Mouse (Mus musculus) neural tube, embryonic 14.5 days (tissue): ENCODE measurements around the gene Pygl. TPM values are rescaled to one million over a fixed set of nuclear protein-coding genes. Genes with fewer than 3 reads are reported as not detected.

ENCODE experiments used
- ATAC-seq: fragments of 200-750 bp; cut with Nextera tagmentation; 2 replicates; pipeline ENCODE4 v1.8.0; 2017; ENCODE audit warnings: low read depth, mild to moderate bottlenecking, moderate TSS enrichment, moderate library complexity
- H3K27ac ChIP-seq: fragments of 300-500 bp; sonication (generic); 2 replicates; pipeline ENCODE4 v1.5.1; 2014; ENCODE audit warnings: low read depth, mild to moderate bottlenecking, control low read depth, low read length, moderate library complexity, mixed read lengths
- H3K27me3 ChIP-seq: fragments of 300-500 bp; sonication (generic); 2 replicates; pipeline ENCODE4 v1.6.1; 2014; ENCODE audit warnings: low read length; ENCODE audit not compliant: control insufficient read depth, insufficient read depth
- H3K36me3 ChIP-seq: fragments of 300-500 bp; sonication (generic); 2 replicates; pipeline ENCODE4 v1.6.1; 2014; ENCODE audit warnings: low read length, mixed read lengths; ENCODE audit not compliant: control insufficient read depth, insufficient read depth
- H3K4me1 ChIP-seq: fragments of 300-500 bp; sonication (generic); 2 replicates; pipeline ENCODE4 v1.6.1; 2014; ENCODE audit warnings: low read length; ENCODE audit not compliant: control insufficient read depth, insufficient read depth
- H3K4me2 ChIP-seq: fragments of 300-500 bp; sonication (generic); 2 replicates; pipeline ENCODE4 v1.6.1; 2014; ENCODE audit warnings: mild to moderate bottlenecking, low read depth, low read length, control low read depth
- H3K4me3 ChIP-seq: fragments of 300-500 bp; sonication (generic); 2 replicates; pipeline ENCODE4 v1.5.1; 2014; ENCODE audit warnings: low read depth, low read length, control low read depth, mixed read lengths
- H3K9ac ChIP-seq: fragments of 300-500 bp; sonication (generic); replicated peaks from 2 replicates; pipeline ENCODE4 v1.6.1; 2014; ENCODE audit warnings: low read depth, mild to moderate bottlenecking, control low read depth, low read length, mixed read lengths
- H3K9me3 ChIP-seq: fragments of 300-500 bp; sonication (generic); 2 replicates; pipeline ENCODE4 v1.6.1; 2016; ENCODE audit warnings: low read length; ENCODE audit not compliant: control insufficient read depth
- WGBS: fragments of 180-500 bp; shearing (Covaris S2); extraction: QIAGEN DNeasy Blood & Tissue Kit; methylation state at CpG from one replicate; pipeline ENCODE4 v1.1.7; 2014; 5-methylcytosine and 5-hydroxymethylcytosine counted together
- polyA plus RNA-seq: library from polyadenylated mRNA; unstranded; fragments of >200 nt; fragmentation: Nextera tagmentation; extraction: Ambion mirVana; gene quantifications from 2 replicates; pipeline ENCODE4 v1.2.1, GENCODE M21; 2014

Gene Pygl
- polyA plus RNA-seq, 1 experiment from 2014 or later: 8.1 TPM

- ATAC-seq: no peak; the same call in 1 of the 2 replicates
- Histone ChIP-seq H3K4me2 (no peak overlapping the region), H3K36me3 (no peaks in the 10 kb centered on the region), H3K9ac (no peak overlapping the region), H3K27me3 (no peaks in the 10 kb centered on the region), H3K4me3 (no peak overlapping the region), H3K27ac (no peak overlapping the region), H3K4me1 (no peaks in the 10 kb centered on the region), H3K9me3 (no peaks in the 10 kb centered on the region)
- WGBS: 82% methylated on average over 15 of the region's 15 CpGs
Observed at GRCm38 (mm10) chr12:70251210-70251884, 20.1 kb upstream of the Pygl start.

GRCm38 (mm10) chr12:70249616-70250157, 18.4 kb upstream of the Pygl start:
- 77% methylated on average over 10 of the region's 10 CpGs for WGBS
- Histone ChIP-seq H3K4me1 (no peaks in the 10 kb centered on the region), H3K4me3 (no peak overlapping the region), H3K27me3 (no peaks in the 10 kb centered on the region), H3K4me2 (no peak overlapping the region), H3K9me3 (no peaks in the 10 kb centered on the region), H3K9ac (no peak overlapping the region), H3K27ac (no peak overlapping the region), H3K36me3 (no peaks in the 10 kb centered on the region)
- ATAC-seq: no peak

- WGBS: 35% methylated on average over 15 of the region's 15 CpGs
- Histone ChIP-seq H3K4me2 (no peak overlapping the region), H3K4me1 (no peaks in the 10 kb centered on the region), H3K27me3 (no peaks in the 10 kb centered on the region), H3K4me3 (no peak overlapping the region), H3K27ac (peak overlapping the region; percentile 6; the same call in 1 of the 2 replicates), H3K9ac (no peak overlapping the region), H3K9me3 (no peaks in the 10 kb centered on the region), H3K36me3 (no peaks in the 10 kb centered on the region)
- no peak for ATAC-seq
Observed at GRCm38 (mm10) chr12:70247683-70248474, 16.6 kb upstream of the Pygl start.

- no peaks in the 10 kb centered on the region for H3K36me3 ChIP-seq
- no peak overlapping the region for H3K4me2 ChIP-seq
- no peak overlapping the region for H3K4me3 ChIP-seq
- 82% methylated on average over 7 of the region's 7 CpGs for WGBS
- H3K27me3 ChIP-seq: no peaks in the 10 kb centered on the region
- H3K9ac ChIP-seq: no peak overlapping the region
- H3K9me3 ChIP-seq: no peaks in the 10 kb centered on the region
- no peak overlapping the region for H3K27ac ChIP-seq
- H3K4me1 ChIP-seq: no peaks in the 10 kb centered on the region
- ATAC-seq: no peak
Observed at GRCm38 (mm10) chr12:70242550-70242949, 11.3 kb upstream of the Pygl start.

GRCm38 (mm10) chr12:70239741-70240140, 8.5 kb upstream of the Pygl start:
- Histone ChIP-seq H3K4me1 (0 out of 2 replicates have a peak, but pooled peaks cover 4% of the 10 kb centered on the region), H3K9ac (no peak overlapping the region), H3K27ac (no peak overlapping the region), H3K4me3 (no peak overlapping the region), H3K36me3 (no peaks in the 10 kb centered on the region), H3K4me2 (no peak overlapping the region), H3K9me3 (no peaks in the 10 kb centered on the region), H3K27me3 (no peaks in the 10 kb centered on the region)
- no peak for ATAC-seq
- WGBS: 83% methylated on average over 5 of the region's 5 CpGs

- no peak for ATAC-seq
- no peak overlapping the region for H3K27ac ChIP-seq
- no peak overlapping the region for H3K9ac ChIP-seq
- H3K4me2 ChIP-seq: no peak overlapping the region
- 0 out of 2 replicates have a peak, but pooled peaks cover 4% of the 10 kb centered on the region for H3K4me1 ChIP-seq
- H3K36me3 ChIP-seq: no peaks in the 10 kb centered on the region
- H3K4me3 ChIP-seq: no peak overlapping the region
- H3K27me3 ChIP-seq: no peaks in the 10 kb centered on the region
- 24% methylated on average over 8 of the region's 8 CpGs for WGBS
- H3K9me3 ChIP-seq: no peaks in the 10 kb centered on the region
Observed at GRCm38 (mm10) chr12:70238604-70239003, 7.3 kb upstream of the Pygl start.

GRCm38 (mm10) chr12:70234938-70235484, 3.7 kb upstream of the Pygl start:
- H3K4me2 ChIP-seq: peak overlapping the region; percentile 51
- 6% methylated on average over 13 of the region's 13 CpGs for whole genome bisulfite sequencing
- H3K27me3 ChIP-seq: no peaks in the 10 kb centered on the region
- H3K4me3 ChIP-seq: peak overlapping the region; percentile 27
- no peak overlapping the region; the same call in 1 of the 2 replicates for H3K27ac ChIP-seq
- peak; percentile 87 for ATAC-seq
- H3K9ac ChIP-seq: peak overlapping the region; percentile 32; the same call in 1 of the 2 replicates
- no peaks in the 10 kb centered on the region for H3K9me3 ChIP-seq
- H3K36me3 ChIP-seq: no peaks in the 10 kb centered on the region
- 0 out of 2 replicates have a peak, but pooled peaks cover 4% of the 10 kb centered on the region for H3K4me1 ChIP-seq

GRCm38 (mm10) chr12:70234411-70234810, 3.1 kb upstream of the Pygl start:
- Histone ChIP-seq H3K9me3 (no peaks in the 10 kb centered on the region), H3K4me2 (peak overlapping the region; percentile 51; the same call in 1 of the 2 replicates), H3K27me3 (no peaks in the 10 kb centered on the region), H3K9ac (no peak overlapping the region), H3K4me3 (no peak overlapping the region), H3K4me1 (0 out of 2 replicates have a peak, but pooled peaks cover 4% of the 10 kb centered on the region), H3K36me3 (no peaks in the 10 kb centered on the region), H3K27ac (no peak overlapping the region)
- ATAC-seq: peak; percentile 83
- WGBS: 14% methylated on average over 6 of the region's 6 CpGs
